Mouse (Mus musculus) lung, postnatal 14 days (tissue): ENCODE measurements at regions not wholly inside any gene's neighbourhood (a gene's known extent, or its start where the extent isn't known, plus 50 kb on each side); places are given as distances from the start of the nearest gene placed in this dataset.
A peak's percentile ranks its signal among the peaks of the same experiment; 100 is the strongest.

Experiments
- DNase-seq: peaks from one replicate; pipeline ENCODE4 v3.0.0; 2021

DNA sequence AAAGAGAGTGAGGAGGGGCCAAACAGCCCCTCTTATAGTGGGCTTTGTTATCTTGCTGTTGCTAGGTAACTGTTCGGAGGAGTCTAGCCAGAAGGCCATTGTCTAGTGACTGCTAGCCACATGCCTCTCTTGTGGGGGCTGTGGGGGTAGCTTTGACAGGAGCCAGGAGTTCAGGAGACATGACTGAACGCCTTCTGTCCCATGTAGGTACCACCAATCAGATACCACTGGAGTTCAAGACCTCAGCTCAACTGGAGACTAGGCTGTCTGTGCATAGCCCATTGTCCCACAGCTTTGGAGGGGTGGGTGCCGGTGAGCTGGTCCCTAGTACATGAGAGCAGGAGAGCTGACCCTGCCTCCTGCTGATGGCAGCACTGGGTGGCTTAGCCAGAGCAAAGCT is 82.4 kb upstream of the Unc93a2 start:
- DNase-seq: no peak

DNA sequence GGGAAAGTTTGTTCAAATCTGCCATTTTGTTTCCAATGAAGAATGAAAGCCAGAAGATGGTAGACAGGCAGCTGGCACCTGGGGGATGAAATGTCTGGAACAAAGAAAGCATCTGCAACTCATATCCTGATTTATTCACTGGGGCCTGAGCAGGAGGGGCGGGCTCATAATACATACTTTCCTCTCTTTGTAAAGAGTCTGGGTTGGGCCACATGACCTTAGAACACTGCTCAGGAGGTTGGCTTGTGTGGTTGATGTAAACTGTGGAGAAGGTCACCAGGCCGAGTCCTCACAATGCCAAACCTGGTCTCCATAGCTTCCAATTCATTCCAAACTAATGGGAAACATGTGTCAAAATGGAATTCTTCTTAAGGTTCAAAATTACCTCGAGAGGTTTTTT is 79.6 kb upstream of the Unc93a2 start:
- DNase-seq: no peak

DNA sequence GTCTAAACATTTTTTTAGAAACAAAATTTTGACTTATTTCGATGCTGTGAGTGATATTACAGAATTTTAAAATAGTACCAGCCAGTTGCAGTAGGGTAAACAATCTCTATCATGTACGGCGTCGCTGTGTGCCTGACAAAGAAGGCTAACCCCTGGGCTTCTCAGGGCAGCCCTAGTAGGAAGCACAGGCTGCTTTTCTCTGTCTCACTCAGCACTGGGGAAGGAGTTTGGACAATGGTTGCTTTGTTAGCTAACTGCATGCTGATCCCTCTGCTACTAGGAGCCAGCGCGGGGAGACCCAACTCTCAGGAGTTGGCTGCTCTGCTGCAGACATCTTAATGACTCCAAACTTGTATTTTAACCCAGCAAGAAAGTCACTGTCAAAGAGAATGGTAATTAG is 75.9 kb upstream of the Unc93a2 start:
- no peak for DNase-seq

DNA sequence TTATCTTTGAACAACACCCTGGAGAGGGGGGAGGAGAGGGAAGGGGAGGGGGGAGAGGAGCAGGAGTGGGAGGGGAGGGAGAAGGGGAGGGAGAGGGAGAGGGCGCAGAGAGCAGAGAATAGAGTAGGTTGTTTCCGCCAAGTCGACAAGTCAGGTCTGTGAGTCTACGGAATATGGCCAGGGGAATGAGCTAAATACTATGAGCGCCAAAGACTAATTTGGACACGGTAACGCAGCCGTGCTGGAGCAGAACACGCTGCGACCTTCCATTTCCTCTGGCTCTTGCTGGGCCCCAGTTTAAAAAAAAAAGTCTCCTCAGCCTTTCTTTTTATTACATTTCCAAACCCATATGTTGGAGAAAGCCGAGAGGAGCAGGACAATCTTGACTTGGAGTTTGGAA is 71.7 kb upstream of the Unc93a2 start:
- DNase-seq: no peak

DNA sequence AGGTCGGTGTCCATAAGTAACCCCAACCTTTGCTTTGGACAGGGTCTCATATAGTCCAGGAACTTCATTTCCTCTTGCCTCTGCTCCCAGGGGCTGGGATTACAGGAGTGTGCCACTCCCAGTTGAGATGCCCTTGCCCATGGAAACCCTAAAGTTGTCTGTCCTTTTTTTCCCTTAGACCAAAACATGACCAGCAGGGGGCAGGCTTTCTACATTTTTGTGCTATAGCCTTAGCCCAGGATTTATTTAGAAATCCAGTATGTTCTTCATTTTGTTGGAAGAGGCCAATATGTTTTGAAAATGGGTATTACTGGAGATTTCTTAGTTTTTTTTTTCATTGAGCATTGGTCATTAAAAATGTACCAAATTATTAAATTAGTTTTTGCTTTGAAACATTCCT is 58.6 kb upstream of the Unc93a2 start:
- DNase-seq: peak; percentile 77

DNA sequence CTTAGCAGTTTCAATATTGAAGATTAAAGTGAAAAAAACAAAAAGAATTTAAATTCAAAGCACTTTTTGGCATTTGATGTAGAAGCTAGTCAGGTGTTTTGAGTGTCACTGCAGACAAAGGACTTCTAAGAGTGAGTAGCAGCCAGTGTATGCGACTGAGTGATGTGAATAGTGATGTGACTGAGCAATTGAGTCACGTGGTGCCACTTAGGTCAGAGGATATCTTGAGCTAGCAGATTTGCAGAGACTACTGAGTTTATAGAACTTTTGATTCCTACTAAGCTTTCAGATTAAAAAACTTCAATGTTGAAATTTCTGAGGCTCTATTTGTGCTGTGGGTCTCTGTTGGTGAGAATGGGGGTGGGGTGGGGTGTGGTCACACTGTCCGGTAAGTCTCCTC is 49.8 kb upstream of the Unc93a2 start:
- no peak for DNase-seq
